Mouse (Mus musculus) stomach, postnatal 0 days (tissue): Measurements from ENCODE around the gene Gm17606. TPM values are rescaled to one million over a fixed set of nuclear protein-coding genes. Genes with fewer than 3 reads are reported as not detected.
A peak's percentile ranks its signal among the peaks of the same experiment; 100 is the strongest.

Experiments
- ATAC-seq: fragments of 200-750 bp; cut with Nextera tagmentation; 2 replicates; pipeline ENCODE4 v1.8.0; 2017; ENCODE audit not compliant: low FRiP score, low TSS enrichment
- DNase-seq: peaks from one replicate; pipeline ENCODE4 v3.0.0-alpha.2; 2016; ENCODE audit warnings: low spot score
- H3K27ac ChIP-seq: fragments of 300-500 bp; sonication (generic); replicated peaks from 2 replicates; pipeline ENCODE4 v1.5.1; 2014; ENCODE audit warnings: mild to moderate bottlenecking, control low read depth
- H3K27me3 ChIP-seq: fragments of 300-500 bp; sonication (generic); 2 replicates; pipeline ENCODE4 v1.6.1; 2014; ENCODE audit warnings: low read length; ENCODE audit not compliant: control insufficient read depth, insufficient read depth
- H3K36me3 ChIP-seq: fragments of 300-500 bp; sonication (generic); 2 replicates; pipeline ENCODE4 v1.6.1; 2014; ENCODE audit warnings: low read length, mixed read lengths; ENCODE audit not compliant: control insufficient read depth, insufficient read depth
- H3K4me1 ChIP-seq: fragments of 300-500 bp; sonication (generic); replicated peaks from 2 replicates; pipeline ENCODE4 v1.6.1; 2014; ENCODE audit warnings: antibody characterized with exemption; ENCODE audit not compliant: control insufficient read depth, insufficient read depth
- H3K4me2 ChIP-seq: fragments of 300-500 bp; sonication (generic); replicated peaks from 2 replicates; pipeline ENCODE4 v1.6.1; 2014; ENCODE audit warnings: low read depth, mild to moderate bottlenecking, control low read depth, moderate library complexity
- H3K4me3 ChIP-seq: fragments of 300-500 bp; sonication (generic); 2 replicates; pipeline ENCODE4 v1.5.1; 2014; ENCODE audit warnings: low read depth, low read length, control low read depth
- H3K9ac ChIP-seq: fragments of 300-500 bp; sonication (generic); 2 replicates; pipeline ENCODE4 v1.6.1; 2014; ENCODE audit warnings: mild to moderate bottlenecking, low read length, control low read depth, mixed read lengths
- H3K9me3 ChIP-seq: fragments of 300-500 bp; sonication (generic); 2 replicates; pipeline ENCODE4 v1.6.1; 2016; ENCODE audit warnings: low read length; ENCODE audit not compliant: control insufficient read depth
- CTCF ChIP-seq: IDR thresholded peaks from 2 replicates; pipeline ENCODE4 v1.5.1; 2016; ENCODE audit warnings: antibody characterized with exemption, low read depth, mild to moderate bottlenecking, moderate library complexity
- EP300 ChIP-seq: optimal IDR thresholded peaks from 2 replicates; pipeline ENCODE3; 2016; ENCODE audit warnings: antibody characterized with exemption
- WGBS: fragments of 180-500 bp; shearing (Covaris S2); extraction: QIAGEN DNeasy Blood & Tissue Kit; methylation state at CpG from one replicate; pipeline ENCODE4 v1.1.7; 2014; 5-methylcytosine and 5-hydroxymethylcytosine counted together
- polyA plus RNA-seq: library from polyadenylated mRNA; unstranded; fragments of >200 nt; fragmentation: Nextera tagmentation; extraction: Ambion mirVana; gene quantifications from 2 replicates; pipeline ENCODE4 v1.2.1, GENCODE M21; 2015

Gm17606 gene
- polyA plus RNA-seq, 1 experiment from 2014 or later: not detected

GRCm38 (mm10) chr14:54601601-54602000, 39.2 kb upstream of the Gm17606 start:
- Histone ChIP-seq H3K4me1 (no peaks in the 10 kb centered on the region), H3K4me2 (no peak overlapping the region), H3K9ac (no peak overlapping the region), H3K36me3 (no peaks in the 10 kb centered on the region), H3K4me3 (no peak overlapping the region), H3K27ac (no peak overlapping the region), H3K27me3 (no peaks in the 10 kb centered on the region), H3K9me3 (no peaks in the 10 kb centered on the region)
- 41% methylated on average over 2 of the region's 2 CpGs for WGBS
- no peak for DNase-seq
- ATAC-seq: no peak
- no peak for TF ChIP-seq CTCF
- TF ChIP-seq EP300: no peak

GRCm38 (mm10) chr14:54602613-54603012, 38.1 kb upstream of the Gm17606 start:
- Histone ChIP-seq H3K4me2 (peak overlapping the region; percentile 52), H3K4me3 (peak overlapping the region; percentile 73), H3K9me3 (no peaks in the 10 kb centered on the region), H3K27ac (peak overlapping the region; percentile 98), H3K36me3 (no peaks in the 10 kb centered on the region), H3K4me1 (no peaks in the 10 kb centered on the region), H3K9ac (no peak overlapping the region), H3K27me3 (no peaks in the 10 kb centered on the region)
- ATAC-seq (no peak), DNase-seq (no peak)
- 46% methylated on average over 4 of the region's 4 CpGs for WGBS
- no peak for TF ChIP-seq EP300
- TF ChIP-seq CTCF: no peak

GRCm38 (mm10) chr14:54603038-54603654, 37.6 kb upstream of the Gm17606 start:
- peak overlapping the region; percentile 52 for H3K4me2 ChIP-seq
- H3K4me1 ChIP-seq: no peaks in the 10 kb centered on the region
- H3K9me3 ChIP-seq: no peaks in the 10 kb centered on the region
- H3K9ac ChIP-seq: peak overlapping the region; percentile 85
- H3K4me3 ChIP-seq: peak overlapping the region; percentile 73
- H3K27me3 ChIP-seq: no peaks in the 10 kb centered on the region
- DNase-seq: peak; percentile 97
- no peaks in the 10 kb centered on the region for H3K36me3 ChIP-seq
- ATAC-seq: peak; percentile 100
- TF ChIP-seq EP300 (no peak), CTCF (peak; percentile 34; the same call in 1 of the 2 replicates)
- under 1% methylated on average over 46 of the region's 46 CpGs for WGBS
- H3K27ac ChIP-seq: peak overlapping the region; percentile 98

- Histone ChIP-seq H3K9me3 (no peaks in the 10 kb centered on the region), H3K27ac (peak overlapping the region; percentile 98), H3K27me3 (no peaks in the 10 kb centered on the region), H3K4me2 (peak overlapping the region; percentile 52), H3K4me1 (no peaks in the 10 kb centered on the region), H3K9ac (no peak overlapping the region), H3K4me3 (peak overlapping the region; percentile 73), H3K36me3 (no peaks in the 10 kb centered on the region)
- 77% methylated on average over 8 of the region's 8 CpGs for WGBS
- TF ChIP-seq CTCF: no peak
- no peak for TF ChIP-seq EP300
- no peak for DNase-seq
- ATAC-seq: no peak
Measured at GRCm38 (mm10) chr14:54603686-54604085, 37.1 kb upstream of the Gm17606 start.

GRCm38 (mm10) chr14:54605752-54606321, 34.9 kb upstream of the Gm17606 start, which contains the start of gene 4931414P19Rik:
Gene 4931414P19Rik (minus strand): TSS chr14:54605993.
- DNase-seq (peak; percentile 89), ATAC-seq (peak; percentile 65)
- no peaks in the 10 kb centered on the region for H3K27me3 ChIP-seq
- peak within 1 kb of the TSS; percentile 67 for H3K27ac ChIP-seq
- peak within 1 kb of the TSS; percentile 54 for H3K9ac ChIP-seq
- peak within 1 kb of the TSS; percentile 36 for H3K4me3 ChIP-seq
- no peaks in the 10 kb centered on the region for H3K4me1 ChIP-seq
- WGBS: 3% methylated on average over 32 of the region's 39 CpGs
- no peaks in the 10 kb centered on the region for H3K36me3 ChIP-seq
- no peaks in the 10 kb centered on the region for H3K9me3 ChIP-seq
- TF ChIP-seq CTCF (no peak), EP300 (no peak)
- H3K4me2 ChIP-seq: peak within 1 kb of the TSS; percentile 44

GRCm38 (mm10) chr14:54607226-54607625, 33.5 kb upstream of the Gm17606 start:
- 57% methylated on average over 8 of the region's 8 CpGs for WGBS

More at GRCm38 (mm10) chr14:54607226-54607625, 33.5 kb upstream of the Gm17606 start:
- Histone ChIP-seq H3K9ac (no peak overlapping the region), H3K4me3 (no peak overlapping the region), H3K27me3 (no peaks in the 10 kb centered on the region), H3K4me2 (no peak overlapping the region), H3K27ac (no peak overlapping the region), H3K9me3 (no peaks in the 10 kb centered on the region), H3K4me1 (no peaks in the 10 kb centered on the region), H3K36me3 (no peaks in the 10 kb centered on the region)
- no peak for ATAC-seq
- no peak for DNase-seq
- TF ChIP-seq EP300 (no peak), CTCF (no peak)
